Mouse (Mus musculus) erythroblast, embryonic 14.5 days (primary cell): ENCODE data around the gene Eif3a.

Experiments used
- GATA1 ChIP-seq: IDR thresholded peaks from 2 replicates; pipeline ENCODE4 v1.6.1; 2012; ENCODE audit warnings: low read length, inconsistent platforms, mixed read lengths
- TAL1 ChIP-seq: IDR thresholded peaks from 3 replicates; pipeline ENCODE4 v1.6.1; 2012; ENCODE audit warnings: low read length, inconsistent platforms, mixed read lengths

DNA sequence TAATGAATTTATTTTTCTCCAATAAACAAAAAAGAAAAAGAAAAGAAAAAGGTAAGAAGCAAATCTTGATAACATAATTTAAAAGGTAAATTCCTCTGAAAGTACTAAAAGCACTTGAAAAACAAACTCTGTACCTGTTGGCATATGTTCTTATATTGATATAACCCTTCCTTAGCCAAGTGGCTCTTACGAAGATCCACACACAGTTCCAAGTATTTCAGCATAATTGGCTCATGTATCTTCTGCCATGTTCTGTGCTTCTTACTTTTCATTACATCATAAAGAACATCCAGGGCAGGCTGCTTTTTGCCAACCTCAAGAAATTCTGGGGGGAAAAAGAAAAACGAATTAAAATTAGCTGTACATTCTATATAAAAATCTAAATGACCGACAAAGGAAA is 8.4 kb downstream of the Eif3a start:
- TF ChIP-seq GATA1 (no peak), TAL1 (no peak)
